Mouse (Mus musculus) midbrain, postnatal 0 days (tissue): ENCODE data around the gene Fam3c. TPM values are rescaled to one million over a fixed set of nuclear protein-coding genes. Genes with fewer than 3 reads are reported as not detected.
A peak's percentile ranks its signal among the peaks of the same experiment; 100 is the strongest.

Experiments
- ATAC-seq: fragments of 200-750 bp; cut with Nextera tagmentation; 2 replicates; pipeline ENCODE4 v1.8.0; 2017; ENCODE audit warnings: moderate number of reproducible peaks, mild to moderate bottlenecking, moderate TSS enrichment, moderate library complexity; ENCODE audit not compliant: low FRiP score
- DNase-seq: peaks from one replicate; pipeline ENCODE4 v3.0.0-alpha.2; 2015; ENCODE audit warnings: low spot score
- H3K27ac ChIP-seq: fragments of 300-500 bp; sonication (generic); 2 replicates; pipeline ENCODE4 v1.5.1; 2014; ENCODE audit warnings: low read depth, mild to moderate bottlenecking, low read length, mixed read lengths
- H3K27me3 ChIP-seq: fragments of 300-500 bp; sonication (generic); 2 replicates; pipeline ENCODE4 v1.6.1; 2014; ENCODE audit warnings: low read length, control low read depth, mixed read lengths; ENCODE audit not compliant: insufficient read depth
- H3K36me3 ChIP-seq: fragments of 300-500 bp; sonication (generic); 2 replicates; pipeline ENCODE4 v1.6.1; 2014; ENCODE audit warnings: low read length, control low read depth, mixed read lengths; ENCODE audit not compliant: insufficient read depth
- H3K4me1 ChIP-seq: fragments of 300-500 bp; sonication (generic); 2 replicates; pipeline ENCODE4 v1.6.1; 2014; ENCODE audit warnings: mild to moderate bottlenecking, control low read depth, antibody characterized with exemption, low read length, mixed read lengths; ENCODE audit not compliant: insufficient read depth
- H3K4me2 ChIP-seq: fragments of 300-500 bp; sonication (generic); 2 replicates; pipeline ENCODE4 v1.6.1; 2014; ENCODE audit warnings: low read depth, mild to moderate bottlenecking, low read length, mixed read lengths; ENCODE audit not compliant: poor library complexity, severe bottlenecking
- H3K4me3 ChIP-seq: fragments of 300-500 bp; sonication (generic); 2 replicates; pipeline ENCODE4 v1.5.1; 2014; ENCODE audit warnings: low read depth, mild to moderate bottlenecking, low read length, moderate library complexity
- H3K9ac ChIP-seq: fragments of 300-500 bp; sonication (generic); replicated peaks from 2 replicates; pipeline ENCODE4 v1.6.1; 2014; ENCODE audit warnings: mild to moderate bottlenecking, low read length, moderate library complexity, mixed read lengths; ENCODE audit not compliant: poor library complexity, severe bottlenecking
- H3K9me3 ChIP-seq: fragments of 300-500 bp; sonication (generic); 2 replicates; pipeline ENCODE4 v1.6.1; 2016; ENCODE audit warnings: low read length, control low read depth
- CTCF ChIP-seq: IDR thresholded peaks from 2 replicates; pipeline ENCODE4 v1.5.1; 2016; ENCODE audit warnings: antibody characterized with exemption, mild to moderate bottlenecking
- WGBS: fragments of 180-500 bp; shearing (Covaris S2); extraction: QIAGEN DNeasy Blood & Tissue Kit; methylation state at CpG from one replicate; pipeline ENCODE4 v1.1.7; 2014; 5-methylcytosine and 5-hydroxymethylcytosine counted together
- polyA plus RNA-seq: library from polyadenylated mRNA; unstranded; fragments of >200 nt; fragmentation: Nextera tagmentation; extraction: Ambion mirVana; gene quantifications from 2 replicates; pipeline ENCODE4 v1.2.1, GENCODE M21; 2015
- total RNA-seq: library from RNA; depleted of rRNA; stranded (reverse); fragments of >200 nt; gene quantifications from 2 replicates; pipeline ENCODE4 v1.2.3, GENCODE M21; 2014

Fam3c gene
- total and polyA plus RNA-seq, 2 experiments from 2014 or later = 68.7 to 135 TPM

DNA sequence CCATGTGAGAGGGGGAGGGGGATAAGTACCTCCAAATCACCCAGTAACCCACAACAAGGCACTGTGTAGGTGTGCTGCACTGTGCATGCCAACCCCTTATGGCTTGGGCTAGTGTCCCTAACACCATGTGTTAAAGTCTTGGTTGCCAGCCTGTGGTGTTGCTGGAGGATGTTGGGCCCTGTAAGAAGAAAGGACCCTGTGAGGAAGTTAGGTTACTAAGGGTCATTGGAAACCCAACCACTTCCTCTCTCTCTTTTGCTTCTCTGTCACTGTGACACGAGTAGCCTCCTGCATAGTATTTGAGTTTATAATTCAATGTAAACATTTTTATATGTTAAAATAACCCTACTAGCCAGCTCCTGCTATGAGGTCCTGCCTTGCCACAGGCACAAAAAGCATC lies 3.0 kb upstream of the Fam3c start:
- H3K4me2 ChIP-seq = no peak overlapping the region
- WGBS = 77% methylated on average over 1 of the region's 1 CpGs
- ATAC-seq (no peak), DNase-seq (no peak)
- H3K4me3 ChIP-seq = no peak overlapping the region
- no peaks in the 10 kb centered on the region for H3K4me1 ChIP-seq
- no peaks in the 10 kb centered on the region for H3K27me3 ChIP-seq
- H3K27ac ChIP-seq = no peak overlapping the region
- no peaks in the 10 kb centered on the region for H3K9me3 ChIP-seq
- no peaks in the 10 kb centered on the region for H3K36me3 ChIP-seq
- no peak for TF ChIP-seq CTCF
- no peak overlapping the region for H3K9ac ChIP-seq

DNA sequence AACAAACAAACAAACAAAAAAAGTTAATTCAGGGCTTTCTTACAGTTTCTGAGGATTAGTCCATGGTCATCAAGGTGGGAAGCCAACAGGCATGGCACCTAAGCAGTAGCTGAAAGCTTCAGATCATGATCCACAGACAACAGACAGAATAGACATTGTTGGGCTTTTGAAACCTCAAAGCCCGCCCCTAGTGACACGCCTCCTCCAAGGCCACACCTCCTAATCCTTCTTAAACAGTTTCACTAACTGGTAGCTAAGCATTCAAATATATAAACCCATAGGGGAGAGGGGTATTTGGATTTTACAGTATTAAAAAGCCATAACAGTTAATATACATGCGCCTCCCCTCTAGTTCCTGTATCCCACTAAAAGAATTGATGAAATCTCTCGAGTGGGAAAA lies 1.3 kb upstream of the Fam3c start:
- 95% methylated on average over 4 of the region's 4 CpGs for WGBS
- ATAC-seq = no peak
- H3K4me1 ChIP-seq = 0 out of 2 replicates have a peak, but pooled peaks cover 2% of the 10 kb centered on the region
- TF ChIP-seq CTCF = no peak
- no peak for DNase-seq
- no peak overlapping the region for H3K4me3 ChIP-seq
- H3K27ac ChIP-seq = no peak overlapping the region
- no peaks in the 10 kb centered on the region for H3K36me3 ChIP-seq
- no peaks in the 10 kb centered on the region for H3K27me3 ChIP-seq
- H3K9ac ChIP-seq = no peak overlapping the region
- no peak overlapping the region for H3K4me2 ChIP-seq
- no peaks in the 10 kb centered on the region for H3K9me3 ChIP-seq

DNA sequence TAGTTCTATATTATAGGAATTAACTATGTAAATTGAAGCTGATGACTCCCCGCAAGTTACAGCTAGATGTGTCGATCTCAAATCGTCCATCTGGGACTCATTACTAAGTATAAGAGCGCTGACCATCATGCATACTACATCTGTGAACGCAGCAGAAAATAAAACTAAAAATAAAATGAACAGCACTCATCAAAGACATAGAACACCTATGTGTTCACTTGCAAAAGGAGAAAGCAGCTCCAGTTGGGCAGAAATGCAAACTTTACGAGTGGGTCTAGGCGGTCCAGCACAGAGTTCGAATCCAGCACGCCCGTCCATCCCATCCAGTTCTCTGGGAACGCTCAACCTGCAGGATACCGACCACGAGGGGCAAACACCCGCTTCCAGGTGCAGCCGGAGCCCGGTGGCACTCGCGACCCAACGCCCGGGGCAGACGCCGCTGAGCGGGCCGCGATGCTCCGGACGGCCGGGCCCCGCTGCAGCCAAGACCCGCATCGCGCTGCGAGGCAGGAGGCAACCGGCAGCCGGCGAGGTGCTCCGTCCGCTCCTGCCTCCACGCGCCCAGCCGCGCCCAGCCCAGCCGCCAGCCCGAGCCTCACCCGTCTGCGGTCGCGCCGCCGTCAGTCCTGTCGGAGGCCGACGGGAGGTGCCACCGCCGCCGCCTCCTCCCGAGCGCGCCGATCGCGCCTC lies 502 bp downstream of the Fam3c start:
- DNase-seq (no peak), ATAC-seq (peak; percentile 71)
- no peaks in the 10 kb centered on the region for H3K9me3 ChIP-seq
- peak overlapping the region; percentile 84 for H3K4me3 ChIP-seq
- H3K27me3 ChIP-seq = no peaks in the 10 kb centered on the region
- peak overlapping the region; percentile 80 for H3K9ac ChIP-seq
- H3K27ac ChIP-seq = peak overlapping the region; percentile 47
- no peaks in the 10 kb centered on the region for H3K36me3 ChIP-seq
- H3K4me2 ChIP-seq = peak overlapping the region; percentile 65
- H3K4me1 ChIP-seq = 0 out of 2 replicates have a peak, but pooled peaks cover 2% of the 10 kb centered on the region
- 3% methylated on average over 44 of the region's 62 CpGs for WGBS
- TF ChIP-seq CTCF = no peak

DNA sequence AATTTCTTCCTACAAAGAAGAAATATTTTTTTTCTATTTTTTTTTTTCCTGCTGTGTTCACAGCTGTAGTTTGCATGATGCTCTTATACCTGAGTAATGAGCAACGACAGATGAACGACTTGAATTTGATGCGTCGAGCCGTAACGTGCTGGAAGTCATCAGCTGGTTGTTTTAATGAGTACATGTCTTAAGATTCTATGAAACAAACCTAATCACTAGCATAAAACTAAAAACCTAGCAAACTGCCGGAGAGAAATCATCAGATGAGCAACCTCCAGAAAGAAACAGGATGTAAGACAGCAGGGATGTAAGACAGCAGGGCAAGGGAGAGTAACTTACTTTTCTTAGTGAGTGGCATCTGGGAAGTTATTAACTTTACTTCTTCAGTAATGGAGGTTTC lies 1.4 kb downstream of the Fam3c start:
- H3K9ac ChIP-seq = no peak overlapping the region
- no peak for TF ChIP-seq CTCF
- ATAC-seq (no peak), DNase-seq (no peak)
- no peaks in the 10 kb centered on the region for H3K9me3 ChIP-seq
- 87% methylated on average over 7 of the region's 7 CpGs for WGBS
- no peaks in the 10 kb centered on the region for H3K27me3 ChIP-seq
- H3K36me3 ChIP-seq = no peaks in the 10 kb centered on the region
- H3K27ac ChIP-seq = no peak overlapping the region
- H3K4me2 ChIP-seq = peak overlapping the region; percentile 65
- H3K4me1 ChIP-seq = 0 out of 2 replicates have a peak, but pooled peaks cover 2% of the 10 kb centered on the region
- peak overlapping the region; percentile 84; the same call in 1 of the 2 replicates for H3K4me3 ChIP-seq

DNA sequence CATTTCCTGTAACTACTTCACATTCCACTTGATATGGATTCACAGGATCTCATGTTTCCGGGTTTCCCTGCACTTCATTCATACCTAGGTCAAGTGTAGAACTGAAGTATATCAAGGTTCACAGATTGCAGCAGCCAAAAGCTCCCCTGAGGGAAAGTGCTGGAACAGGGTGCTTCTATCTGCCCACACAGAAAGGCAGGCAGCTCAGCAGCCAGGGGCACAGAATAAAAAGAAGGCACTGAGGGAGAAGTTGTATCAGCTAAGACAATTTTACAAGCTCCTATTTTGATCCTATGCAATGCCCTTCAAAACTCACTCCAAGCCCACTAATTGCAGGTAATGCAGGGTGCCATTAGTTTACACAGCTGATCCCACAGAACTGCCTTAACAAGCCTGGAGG lies 2.0 kb downstream of the Fam3c start:
- Histone ChIP-seq H3K9me3 (no peaks in the 10 kb centered on the region), H3K27me3 (no peaks in the 10 kb centered on the region), H3K4me2 (peak overlapping the region; percentile 65; the same call in 1 of the 2 replicates), H3K4me3 (no peak overlapping the region), H3K27ac (no peak overlapping the region), H3K4me1 (0 out of 2 replicates have a peak, but pooled peaks cover 2% of the 10 kb centered on the region), H3K36me3 (no peaks in the 10 kb centered on the region), H3K9ac (no peak overlapping the region)
- TF ChIP-seq CTCF = no peak
- DNase-seq (no peak), ATAC-seq (no peak)
- 71% methylated on average over 1 of the region's 1 CpGs for WGBS

DNA sequence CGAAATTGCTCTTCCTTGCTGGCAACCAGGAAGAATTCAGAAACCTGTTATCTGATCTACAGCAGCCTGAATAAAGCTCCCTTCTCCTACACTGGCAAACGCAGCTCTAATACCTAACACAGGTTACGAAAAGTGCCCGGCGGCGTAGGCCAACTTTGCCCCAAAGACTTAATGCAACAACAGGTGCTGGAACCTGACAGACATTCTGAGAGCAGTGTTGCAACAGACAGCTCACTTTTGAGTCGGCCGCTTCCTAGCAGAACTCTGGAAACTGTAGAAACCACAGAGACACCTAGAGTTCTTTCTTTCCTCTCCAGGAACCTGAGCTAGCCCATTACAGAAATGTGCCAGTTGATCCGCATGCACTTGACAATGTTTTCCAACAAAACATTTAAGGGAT lies 4.5 kb downstream of the Fam3c start:
- H3K27ac ChIP-seq = no peak overlapping the region
- no peak overlapping the region for H3K4me3 ChIP-seq
- TF ChIP-seq CTCF = no peak
- H3K4me2 ChIP-seq = no peak overlapping the region
- H3K36me3 ChIP-seq = no peaks in the 10 kb centered on the region
- 0 out of 2 replicates have a peak, but pooled peaks cover 2% of the 10 kb centered on the region for H3K4me1 ChIP-seq
- DNase-seq = no peak
- ATAC-seq = no peak
- H3K9ac ChIP-seq = no peak overlapping the region
- WGBS = 87% methylated on average over 9 of the region's 9 CpGs
- no peaks in the 10 kb centered on the region for H3K9me3 ChIP-seq
- H3K27me3 ChIP-seq = no peaks in the 10 kb centered on the region
